ENCODE assay signal across 28 mouse cellular contexts in the genomic region with DNA sequence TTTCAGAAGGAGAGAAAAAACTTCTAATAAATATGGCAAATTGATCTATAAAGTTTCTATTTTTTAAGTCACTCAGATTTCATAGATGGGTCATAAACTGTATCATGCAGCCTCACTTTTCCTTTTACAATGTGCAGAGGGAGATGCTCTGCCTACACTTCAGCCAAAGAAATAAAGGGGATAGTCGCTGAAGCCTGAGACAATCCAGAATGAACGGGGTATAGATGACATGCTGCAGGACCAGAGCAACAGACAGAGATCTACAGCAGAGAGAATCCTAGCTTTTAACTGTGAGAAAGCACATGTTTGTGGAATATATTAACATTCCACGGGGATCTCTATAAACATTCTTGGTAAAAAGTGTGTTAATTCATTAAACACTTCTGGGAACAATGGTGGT.
"Had no signal": no experiment of that assay in that cellular context is flagged by ENCODE, and none has a peak within 500 bp of the region (broad histone marks: within the 10 kb centered on the region; RNA-seq: fewer than 3 reads in every experiment).

No protein-coding gene starts in this region.

- H3K36me3 ChIP-seq: embryonic facial prominence, embryonic 10.5 days; embryonic facial prominence, embryonic 12.5 days; embryonic facial prominence, embryonic 13.5 days; embryonic facial prominence, embryonic 15.5 days; forebrain, embryonic 10.5 days; forebrain, embryonic 12.5 days; forebrain, embryonic 15.5 days had no signal

- H3K27ac ChIP-seq: embryonic facial prominence, embryonic 10.5 days; embryonic facial prominence, embryonic 12.5 days; embryonic facial prominence, embryonic 13.5 days; embryonic facial prominence, embryonic 15.5 days; forebrain, embryonic 10.5 days; forebrain, embryonic 12.5 days; forebrain, embryonic 13.5 days; forebrain, embryonic 15.5 days; gastrocnemius, adult 2 months had no signal

- ATAC-seq: forebrain, embryonic 13.5 days; forebrain, embryonic 14.5 days; forebrain, embryonic 15.5 days; forebrain, embryonic 16.5 days; forebrain, postnatal 0 days had no signal

- H3K9ac ChIP-seq: embryonic facial prominence, embryonic 12.5 days; embryonic facial prominence, embryonic 13.5 days; embryonic facial prominence, embryonic 15.5 days; forebrain, embryonic 12.5 days; forebrain, embryonic 13.5 days; forebrain, embryonic 15.5 days; forebrain, postnatal 0 days had no signal

- H3K4me2 ChIP-seq: embryonic facial prominence, embryonic 12.5 days; embryonic facial prominence, embryonic 13.5 days; embryonic facial prominence, embryonic 15.5 days; forebrain, embryonic 12.5 days; forebrain, embryonic 13.5 days; forebrain, embryonic 15.5 days had no signal

- H3K4me1 ChIP-seq: embryonic facial prominence, embryonic 13.5 days; embryonic facial prominence, embryonic 15.5 days; forebrain, embryonic 10.5 days; forebrain, embryonic 12.5 days; forebrain, embryonic 13.5 days; forebrain, embryonic 15.5 days had no signal

- H3K4me3 ChIP-seq: embryonic facial prominence, embryonic 10.5 days; embryonic facial prominence, embryonic 12.5 days; embryonic facial prominence, embryonic 13.5 days; embryonic facial prominence, embryonic 15.5 days; erythroblast, embryonic 14.5 days; forebrain, embryonic 10.5 days; forebrain, embryonic 12.5 days; forebrain, embryonic 13.5 days; forebrain, embryonic 15.5 days; gastrocnemius, adult 2 months had no signal

- DNase-seq: cerebellum, adult 2 months; cerebellum, adult 8-10 months; cerebellum, adult 9-10 months; cerebellum, adult 9-11 months; cerebellum, postnatal 10 days; cerebellum, postnatal 14 days; cerebellum, postnatal 25 days; cerebellum, postnatal 36 days; embryo, embryonic 11 days; forebrain, postnatal 0 days; gastrocnemius, adult 2 months; gastrocnemius, postnatal 10 days; gastrocnemius, postnatal 14 days; gastrocnemius, postnatal 25 days; gastrocnemius, postnatal 36 days; heart, adult 11 months; heart, adult 18-20 months had no signal

- H3K27me3 ChIP-seq: embryonic facial prominence, embryonic 12.5 days; embryonic facial prominence, embryonic 13.5 days; embryonic facial prominence, embryonic 15.5 days; forebrain, embryonic 12.5 days; forebrain, embryonic 13.5 days; forebrain, embryonic 15.5 days had no signal

- H3K9me3 ChIP-seq: embryonic facial prominence, embryonic 10.5 days; embryonic facial prominence, embryonic 12.5 days; embryonic facial prominence, embryonic 13.5 days; embryonic facial prominence, embryonic 15.5 days; forebrain, embryonic 10.5 days; forebrain, embryonic 12.5 days; forebrain, embryonic 13.5 days; forebrain, embryonic 15.5 days had no signal
